Mouse (Mus musculus) neural tube, embryonic 15.5 days (tissue): ENCODE results near the gene Arhgap23. TPM values are rescaled to one million over a fixed set of nuclear protein-coding genes. Genes with fewer than 3 reads are reported as not detected.

Source experiments
- ATAC-seq: fragments of 200-750 bp; cut with Nextera tagmentation; 2 replicates; pipeline ENCODE4 v1.8.0; 2017; ENCODE audit warnings: mild to moderate bottlenecking, moderate TSS enrichment, moderate library complexity; ENCODE audit not compliant: low FRiP score
- H3K27ac ChIP-seq: fragments of 300-500 bp; sonication (generic); replicated peaks from 2 replicates; pipeline ENCODE4 v1.5.1; 2015; ENCODE audit warnings: mild to moderate bottlenecking, inconsistent platforms
- H3K27me3 ChIP-seq: fragments of 300-500 bp; sonication (generic); replicated peaks from 2 replicates; pipeline ENCODE4 v1.6.1; 2015; ENCODE audit warnings: inconsistent platforms
- H3K36me3 ChIP-seq: fragments of 300-500 bp; sonication (generic); 2 replicates; pipeline ENCODE4 v1.6.1; 2015; ENCODE audit warnings: inconsistent platforms
- H3K4me1 ChIP-seq: fragments of 300-500 bp; sonication (generic); 2 replicates; pipeline ENCODE4 v1.6.1; 2015; ENCODE audit warnings: inconsistent platforms
- H3K4me2 ChIP-seq: fragments of 300-500 bp; sonication (generic); 2 replicates; pipeline ENCODE4 v1.6.1; 2015; ENCODE audit warnings: inconsistent platforms, mild to moderate bottlenecking, moderate library complexity
- H3K4me3 ChIP-seq: fragments of 300-500 bp; sonication (generic); replicated peaks from 2 replicates; pipeline ENCODE4 v1.5.1; 2015; ENCODE audit warnings: mild to moderate bottlenecking, inconsistent platforms
- H3K9ac ChIP-seq: fragments of 300-500 bp; sonication (generic); replicated peaks from 2 replicates; pipeline ENCODE4 v1.6.1; 2015; ENCODE audit warnings: mild to moderate bottlenecking, inconsistent platforms
- H3K9me3 ChIP-seq: fragments of 300-500 bp; sonication (generic); replicated peaks from 2 replicates; pipeline ENCODE4 v1.6.1; 2016; ENCODE audit warnings: inconsistent platforms
- WGBS: fragments of 180-500 bp; shearing (Covaris S2); methylation state at CpG from one replicate; pipeline ENCODE4 v1.1.7; 2015; ENCODE audit warnings: mixed read lengths; 5-methylcytosine and 5-hydroxymethylcytosine counted together
- polyA plus RNA-seq: library from polyadenylated mRNA; unstranded; fragments of >200 nt; fragmentation: Nextera tagmentation; extraction: Ambion mirVana; gene quantifications from 2 replicates; pipeline ENCODE4 v1.2.1, GENCODE M21; 2015

The Arhgap23 gene
- 8.0 and 9.2 TPM in 2 replicates for polyA plus RNA-seq

DNA sequence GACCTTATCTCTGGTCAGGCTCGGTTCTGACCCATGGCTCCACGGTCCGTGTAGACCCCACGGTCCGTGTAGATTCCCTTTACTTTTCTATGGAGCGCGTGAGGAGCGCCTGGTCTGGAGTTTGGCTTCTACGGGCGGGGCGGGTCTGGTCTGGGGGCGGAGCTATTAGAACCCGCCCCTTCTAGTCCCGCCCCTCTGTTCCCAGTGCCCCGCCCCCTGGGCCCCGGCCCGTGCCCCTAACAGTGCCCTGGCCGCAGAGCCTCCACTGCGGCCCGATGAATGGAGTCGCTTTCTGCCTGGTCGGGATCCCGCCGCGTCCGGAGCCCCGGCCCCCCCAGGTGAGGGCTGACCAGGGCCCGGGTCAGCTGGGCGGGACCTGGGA lies at the start of gene Arhgap23:
Gene Arhgap23 (plus strand): TSS at position 204 of the 382 bp plus-strand sequence.
- peak within 1 kb of the TSS; percentile 43 for H3K4me3 ChIP-seq
- H3K9me3 ChIP-seq: no peaks in the 10 kb centered on the region
- H3K4me2 ChIP-seq: peak within 1 kb of the TSS; percentile 56
- 1% methylated on average over 29 of the region's 29 CpGs for WGBS
- ATAC-seq: peak; percentile 60; the same call in 1 of the 2 replicates
- peaks cover 27% of the 10 kb centered on the region for H3K4me1 ChIP-seq
- peaks cover 11% of the 10 kb centered on the region for H3K27me3 ChIP-seq
- peak within 1 kb of the TSS; percentile 51 for H3K27ac ChIP-seq
- peak within 1 kb of the TSS; percentile 47 for H3K9ac ChIP-seq
- no peaks in the 10 kb centered on the region for H3K36me3 ChIP-seq

DNA sequence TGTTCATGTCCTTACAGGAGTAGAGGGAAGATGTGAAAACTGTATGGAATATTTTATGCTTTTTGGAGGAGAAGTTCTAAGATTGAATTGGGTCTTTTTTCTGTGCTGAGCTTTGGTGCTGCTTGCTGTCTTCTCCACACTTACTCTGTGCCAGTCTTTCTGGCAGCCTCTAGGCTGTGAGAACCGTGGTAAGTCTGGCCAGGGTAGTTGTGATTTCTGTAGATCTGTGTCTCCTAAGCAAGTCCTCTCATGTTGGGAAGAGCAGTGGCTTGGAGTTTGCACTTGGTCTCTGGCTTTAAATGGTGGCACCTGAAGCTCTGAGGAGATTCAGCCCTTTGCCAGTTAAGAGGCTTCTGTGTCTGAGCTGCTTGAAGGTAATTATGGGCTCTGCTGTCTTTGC lies 49.8 kb upstream of the Arhgap23 start:
- peak overlapping the region; percentile 18 for H3K27ac ChIP-seq
- WGBS: 56% methylated on average over 1 of the region's 1 CpGs
- peaks cover 55% of the 10 kb centered on the region for H3K4me1 ChIP-seq
- H3K9ac ChIP-seq: peak overlapping the region; percentile 42
- peak overlapping the region; percentile 95 for H3K4me3 ChIP-seq
- H3K9me3 ChIP-seq: no peaks in the 10 kb centered on the region
- peaks cover 3% of the 10 kb centered on the region; the same call in 1 of the 2 replicates for H3K36me3 ChIP-seq
- H3K27me3 ChIP-seq: no peaks in the 10 kb centered on the region
- peak overlapping the region; percentile 74 for H3K4me2 ChIP-seq
- no peak for ATAC-seq

DNA sequence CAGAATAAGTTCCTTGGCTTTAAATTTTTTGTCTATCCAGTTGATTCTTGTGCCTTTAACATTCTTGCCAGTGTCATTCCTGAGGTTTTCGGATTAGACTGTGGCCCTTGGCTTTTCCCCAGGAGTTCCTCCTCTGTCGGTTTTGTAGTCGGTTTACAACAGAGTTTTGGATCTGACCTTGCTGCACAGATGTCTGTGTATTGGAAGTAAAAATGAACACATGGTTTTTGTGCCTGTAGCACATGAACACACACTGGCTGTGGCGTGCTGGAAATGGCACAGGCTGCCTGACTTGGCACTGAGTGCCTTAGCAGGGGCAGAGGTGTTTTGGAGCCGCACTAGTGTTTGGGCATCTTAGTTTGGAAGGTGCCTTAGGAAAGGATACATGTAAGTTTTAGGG lies 46.8 kb upstream of the Arhgap23 start:
- H3K9me3 ChIP-seq: no peaks in the 10 kb centered on the region
- H3K27ac ChIP-seq: no peak overlapping the region
- no peak for ATAC-seq
- peaks cover 53% of the 10 kb centered on the region for H3K4me1 ChIP-seq
- no peak overlapping the region for H3K4me2 ChIP-seq
- no peaks in the 10 kb centered on the region for H3K27me3 ChIP-seq
- no peak overlapping the region for H3K4me3 ChIP-seq
- H3K9ac ChIP-seq: no peak overlapping the region
- WGBS: 86% methylated on average over 5 of the region's 5 CpGs
- peaks cover 5% of the 10 kb centered on the region; the same call in 1 of the 2 replicates for H3K36me3 ChIP-seq

DNA sequence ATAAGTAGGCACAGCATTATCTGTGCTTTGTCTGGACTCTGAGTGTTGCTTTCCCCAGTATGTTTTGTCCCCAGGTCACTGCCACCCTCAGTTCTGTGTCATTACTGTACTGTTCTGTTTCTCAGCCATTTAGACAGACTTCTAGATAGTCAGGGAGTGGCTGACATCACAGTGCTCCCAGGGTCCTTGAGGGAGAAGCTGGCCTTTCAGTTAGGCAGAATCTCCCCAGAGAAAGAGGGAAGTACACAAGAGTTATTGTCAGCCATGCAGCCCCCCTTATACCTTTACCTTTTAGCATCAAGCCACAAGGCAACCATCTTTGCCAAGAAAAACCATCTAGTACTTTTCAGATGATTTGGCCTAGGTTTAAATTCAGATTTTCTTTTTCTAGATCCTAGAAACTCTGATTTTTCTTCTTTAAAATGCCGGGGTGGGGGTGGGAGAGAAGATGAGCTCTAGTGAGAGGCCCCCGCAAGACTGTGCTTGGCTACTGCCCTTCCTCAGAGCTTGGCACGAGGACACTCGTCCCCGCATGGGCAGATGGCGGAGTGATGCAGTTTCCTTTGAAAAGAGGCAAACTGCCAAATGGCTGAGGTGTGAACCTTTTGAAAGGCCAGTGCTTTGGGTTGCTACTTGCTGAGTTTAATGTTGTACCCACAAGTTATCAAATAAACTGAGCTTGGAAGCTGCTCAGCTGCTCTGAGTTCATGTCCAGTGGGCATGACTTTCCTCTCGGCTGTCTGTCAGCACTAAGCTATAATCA lies 44.8 kb upstream of the Arhgap23 start:
- no peak overlapping the region for H3K9ac ChIP-seq
- H3K36me3 ChIP-seq: peaks cover 14% of the 10 kb centered on the region
- peaks cover 33% of the 10 kb centered on the region for H3K4me1 ChIP-seq
- no peak for ATAC-seq
- H3K27me3 ChIP-seq: no peaks in the 10 kb centered on the region
- H3K27ac ChIP-seq: peak overlapping the region; percentile 46; the same call in 1 of the 2 replicates
- H3K4me2 ChIP-seq: no peak overlapping the region
- H3K4me3 ChIP-seq: no peak overlapping the region
- WGBS: 54% methylated on average over 7 of the region's 7 CpGs
- no peaks in the 10 kb centered on the region for H3K9me3 ChIP-seq

DNA sequence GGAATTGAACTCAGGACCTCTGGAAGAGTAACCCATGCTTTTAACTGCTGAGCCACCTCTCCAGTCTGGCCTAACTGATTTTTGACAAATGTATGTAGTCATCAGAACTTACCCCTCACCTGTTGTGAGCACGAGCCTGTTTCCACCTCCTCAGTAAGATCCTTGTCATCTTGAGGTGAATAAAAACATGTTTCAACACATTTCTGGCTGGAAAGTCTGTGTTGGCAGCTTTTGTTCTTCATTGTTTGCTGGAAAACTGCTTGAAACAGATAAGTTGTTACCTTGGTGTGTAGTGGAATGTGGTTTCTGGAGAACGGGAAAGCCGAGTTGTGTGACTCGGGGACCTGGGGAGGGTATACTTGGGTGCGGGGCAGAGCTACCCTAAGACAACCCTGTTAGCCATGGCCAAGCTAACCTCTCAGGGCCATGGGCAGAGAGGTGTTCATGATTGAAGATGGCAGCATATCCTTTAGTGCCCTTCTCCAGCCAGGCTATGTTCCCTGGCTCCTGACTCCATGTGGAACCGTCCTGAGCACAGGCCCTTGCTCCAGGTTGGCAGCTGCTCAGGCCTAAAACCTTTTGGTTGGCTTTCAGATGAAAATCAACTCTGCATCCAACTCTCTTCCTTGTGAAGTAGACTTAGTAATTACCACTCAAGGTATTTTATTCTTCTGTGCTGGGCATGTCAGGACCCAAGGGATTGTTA lies 43.0 kb upstream of the Arhgap23 start:
- no peaks in the 10 kb centered on the region for H3K27me3 ChIP-seq
- no peak overlapping the region for H3K4me2 ChIP-seq
- H3K4me3 ChIP-seq: no peak overlapping the region
- H3K27ac ChIP-seq: no peak overlapping the region
- H3K9me3 ChIP-seq: no peaks in the 10 kb centered on the region
- H3K9ac ChIP-seq: no peak overlapping the region
- peaks cover 30% of the 10 kb centered on the region for H3K36me3 ChIP-seq
- no peak for ATAC-seq
- WGBS: 90% methylated on average over 6 of the region's 6 CpGs
- H3K4me1 ChIP-seq: peaks cover 21% of the 10 kb centered on the region

DNA sequence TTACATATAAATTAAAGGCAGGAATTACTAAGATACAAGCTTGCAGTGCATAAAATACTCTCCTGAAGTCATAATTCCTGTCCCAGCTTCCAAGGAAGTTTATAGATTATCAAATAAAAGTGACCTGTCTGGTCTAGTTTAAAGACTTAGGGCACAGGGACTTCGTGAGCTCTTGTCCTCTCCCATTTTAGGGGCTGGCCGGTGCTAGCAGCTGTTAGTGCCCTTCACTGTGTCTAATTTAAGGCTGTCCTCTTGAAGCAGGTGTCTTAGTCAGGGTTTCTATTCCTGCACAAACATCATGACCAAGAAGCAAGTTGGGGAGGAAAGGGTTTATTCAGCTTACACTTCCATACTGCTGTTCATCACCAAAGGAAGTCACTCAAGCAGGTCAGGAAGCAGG lies 41.9 kb upstream of the Arhgap23 start:
- H3K9ac ChIP-seq: no peak overlapping the region
- peaks cover 18% of the 10 kb centered on the region for H3K4me1 ChIP-seq
- no peaks in the 10 kb centered on the region for H3K27me3 ChIP-seq
- H3K9me3 ChIP-seq: no peaks in the 10 kb centered on the region
- 80% methylated on average over 2 of the region's 2 CpGs for WGBS
- no peak overlapping the region for H3K4me3 ChIP-seq
- peaks cover 39% of the 10 kb centered on the region for H3K36me3 ChIP-seq
- no peak overlapping the region for H3K27ac ChIP-seq
- no peak for ATAC-seq
- H3K4me2 ChIP-seq: no peak overlapping the region

DNA sequence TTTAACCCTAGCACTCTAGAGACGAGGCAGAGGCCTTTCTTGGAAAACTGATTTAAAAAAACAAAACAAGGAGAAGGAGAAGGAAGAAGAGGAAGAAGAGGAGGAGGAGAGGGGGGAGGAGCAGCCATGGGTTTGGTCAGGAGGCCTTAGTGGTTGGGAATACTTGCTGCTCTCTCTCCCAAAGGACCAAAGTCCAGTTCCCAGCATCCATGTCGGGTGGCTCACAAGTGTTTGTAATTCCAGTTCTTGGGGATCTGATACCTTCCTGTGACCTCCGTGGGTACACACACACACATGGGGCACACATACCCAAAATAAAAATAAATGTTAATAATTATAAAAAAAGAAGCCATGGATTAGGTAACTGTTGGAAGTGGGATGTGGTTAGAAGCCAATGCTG lies 35.3 kb upstream of the Arhgap23 start:
- no peak overlapping the region for H3K9ac ChIP-seq
- H3K27me3 ChIP-seq: no peaks in the 10 kb centered on the region
- H3K9me3 ChIP-seq: no peaks in the 10 kb centered on the region
- no peak overlapping the region for H3K4me3 ChIP-seq
- 83% methylated on average over 3 of the region's 3 CpGs for WGBS
- H3K4me2 ChIP-seq: no peak overlapping the region
- no peak for ATAC-seq
- H3K4me1 ChIP-seq: no peaks in the 10 kb centered on the region
- no peak overlapping the region for H3K27ac ChIP-seq
- H3K36me3 ChIP-seq: peaks cover 72% of the 10 kb centered on the region

DNA sequence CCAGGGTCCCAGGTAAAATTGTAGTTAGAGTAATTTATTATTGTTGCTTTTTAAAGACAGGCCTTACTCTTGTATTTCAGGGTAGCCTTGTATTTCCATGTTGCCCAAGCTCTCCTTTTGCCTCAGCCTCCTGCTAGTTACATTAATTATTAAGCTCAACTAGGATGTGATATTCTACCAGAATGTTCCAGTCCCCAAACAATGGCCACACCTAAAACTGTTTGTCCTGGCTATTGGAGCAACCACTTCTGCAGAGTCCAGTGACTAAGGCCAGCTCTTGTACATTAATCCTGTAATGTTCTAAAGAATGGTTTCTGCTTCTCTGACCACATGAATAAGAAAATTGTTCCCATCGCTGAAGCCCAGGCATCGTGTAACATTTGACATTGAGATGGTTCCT lies 32.3 kb upstream of the Arhgap23 start:
- no peaks in the 10 kb centered on the region for H3K27me3 ChIP-seq
- H3K4me2 ChIP-seq: no peak overlapping the region
- H3K9ac ChIP-seq: no peak overlapping the region
- ATAC-seq: no peak
- H3K27ac ChIP-seq: no peak overlapping the region
- H3K4me3 ChIP-seq: no peak overlapping the region
- peaks cover 65% of the 10 kb centered on the region for H3K36me3 ChIP-seq
- no peaks in the 10 kb centered on the region for H3K4me1 ChIP-seq
- WGBS: 93% methylated on average over 2 of the region's 2 CpGs
- no peaks in the 10 kb centered on the region for H3K9me3 ChIP-seq

DNA sequence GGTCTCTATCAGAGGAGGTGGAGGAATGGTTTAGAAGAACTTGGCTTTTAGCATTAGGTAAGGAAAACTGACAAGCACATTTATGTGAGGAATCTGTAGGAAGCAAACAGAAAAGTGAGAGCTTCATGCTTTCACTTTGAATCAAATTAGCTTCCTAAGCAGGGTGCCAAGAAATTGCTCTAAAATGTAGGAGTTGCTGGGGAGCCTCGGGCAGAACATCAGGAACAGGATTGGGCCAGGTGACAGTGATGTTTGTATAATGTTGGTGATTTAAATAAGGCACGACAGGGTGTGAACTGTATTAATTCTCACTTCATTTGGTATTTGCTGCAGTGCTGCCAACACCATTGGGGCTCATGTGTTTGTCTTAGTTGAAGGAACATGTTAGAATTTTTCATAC lies 31.6 kb upstream of the Arhgap23 start:
- H3K4me2 ChIP-seq: no peak overlapping the region
- H3K36me3 ChIP-seq: peaks cover 63% of the 10 kb centered on the region
- H3K27ac ChIP-seq: no peak overlapping the region
- H3K9ac ChIP-seq: no peak overlapping the region
- no peak for ATAC-seq
- H3K4me3 ChIP-seq: no peak overlapping the region
- H3K9me3 ChIP-seq: no peaks in the 10 kb centered on the region
- WGBS: 78% methylated on average over 2 of the region's 2 CpGs
- H3K4me1 ChIP-seq: no peaks in the 10 kb centered on the region
- no peaks in the 10 kb centered on the region for H3K27me3 ChIP-seq

DNA sequence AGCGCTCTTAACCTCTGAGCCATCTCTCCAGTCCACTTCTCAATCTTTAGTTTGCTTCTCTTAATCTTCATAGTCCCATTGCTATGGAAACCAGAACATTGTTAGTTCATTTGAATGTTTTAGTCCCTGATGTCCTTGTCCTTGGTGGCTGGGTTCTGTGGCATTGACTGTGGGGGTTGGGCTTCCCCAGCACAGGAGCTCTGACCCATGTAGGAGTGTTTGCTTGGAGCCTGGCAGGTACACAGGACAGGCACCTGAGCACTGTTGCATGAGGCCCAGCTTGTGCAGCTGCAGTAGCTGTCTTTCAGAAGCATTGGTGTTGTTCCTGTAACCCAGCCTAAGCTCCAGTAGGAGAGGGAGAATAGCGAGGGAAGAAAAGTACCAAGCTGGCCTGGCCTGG lies 27.5 kb upstream of the Arhgap23 start:
- peaks cover 10% of the 10 kb centered on the region for H3K4me1 ChIP-seq
- no peak overlapping the region for H3K27ac ChIP-seq
- no peak overlapping the region for H3K4me2 ChIP-seq
- H3K9me3 ChIP-seq: no peaks in the 10 kb centered on the region
- peaks cover 77% of the 10 kb centered on the region for H3K36me3 ChIP-seq
- 95% methylated on average over 2 of the region's 2 CpGs for WGBS
- no peak overlapping the region for H3K4me3 ChIP-seq
- no peaks in the 10 kb centered on the region for H3K27me3 ChIP-seq
- no peak overlapping the region for H3K9ac ChIP-seq
- ATAC-seq: no peak

DNA sequence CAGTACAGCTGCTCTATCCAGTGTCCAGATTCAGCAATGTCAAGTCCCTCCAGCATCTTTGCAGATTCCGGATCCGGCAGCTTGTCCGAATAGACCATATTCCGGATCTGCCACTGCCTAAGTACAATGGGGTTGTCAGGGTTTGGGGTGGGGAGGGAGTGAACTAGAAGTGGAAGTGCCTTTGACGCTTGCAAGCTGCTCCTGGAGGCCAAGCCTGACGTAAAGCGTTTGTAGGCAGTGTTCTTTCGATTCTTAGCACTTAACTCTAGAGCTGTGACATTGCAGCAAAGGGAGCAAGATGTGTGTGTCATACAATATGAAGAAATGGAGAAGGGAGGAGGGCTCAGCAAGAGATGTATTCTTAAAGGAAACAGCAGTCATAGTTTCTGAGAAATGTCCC lies 26.2 kb upstream of the Arhgap23 start:
- ATAC-seq: no peak
- Histone ChIP-seq H3K4me2 (no peak overlapping the region), H3K9ac (no peak overlapping the region), H3K4me3 (no peak overlapping the region), H3K4me1 (peaks cover 10% of the 10 kb centered on the region), H3K9me3 (no peaks in the 10 kb centered on the region), H3K27ac (no peak overlapping the region), H3K27me3 (no peaks in the 10 kb centered on the region), H3K36me3 (peaks cover 77% of the 10 kb centered on the region)
- 88% methylated on average over 8 of the region's 8 CpGs for WGBS

DNA sequence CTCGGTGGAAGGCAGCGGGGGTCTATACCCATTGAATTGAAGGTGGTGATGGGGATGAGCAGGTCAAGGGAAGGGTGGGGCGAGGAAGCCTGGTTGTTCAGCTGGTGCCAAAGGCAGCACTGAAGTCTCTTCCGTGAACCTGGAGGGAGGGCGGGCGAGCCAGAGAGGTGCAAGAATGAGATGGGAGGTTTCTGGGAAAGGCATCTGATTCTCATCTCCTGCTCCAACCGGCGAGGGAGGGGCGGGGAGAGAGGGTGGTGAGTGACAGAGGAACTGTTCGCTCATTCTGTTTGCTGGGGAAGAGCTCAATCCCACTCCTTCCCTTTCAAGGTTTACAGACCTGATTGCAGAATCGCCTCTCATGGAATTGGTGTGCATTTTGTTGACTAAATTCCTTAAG lies 21.7 kb upstream of the Arhgap23 start:
- 79% methylated on average over 11 of the region's 11 CpGs for WGBS
- peaks cover 10% of the 10 kb centered on the region for H3K4me1 ChIP-seq
- peaks cover 80% of the 10 kb centered on the region for H3K36me3 ChIP-seq
- no peaks in the 10 kb centered on the region for H3K9me3 ChIP-seq
- no peak overlapping the region for H3K4me2 ChIP-seq
- no peak for ATAC-seq
- no peak overlapping the region for H3K27ac ChIP-seq
- no peak overlapping the region for H3K4me3 ChIP-seq
- no peak overlapping the region for H3K9ac ChIP-seq
- no peaks in the 10 kb centered on the region for H3K27me3 ChIP-seq
